Mouse (Mus musculus) kidney, adult 2 months (tissue): Measurements from ENCODE around the gene Hmgcl.
A peak's percentile ranks its signal among the peaks of the same experiment; 100 is the strongest.

Source experiments
- CTCF ChIP-seq: fragments of 200-500 bp; conservative IDR thresholded peaks from 2 replicates; pipeline ENCODE4 v1.5.1; 2011; ENCODE audit warnings: low read depth, mild to moderate bottlenecking, control low read depth, low read length, moderate library complexity, mixed read lengths; ENCODE audit not compliant: insufficient read depth, insufficient read length
- POLR2A ChIP-seq: fragments of 200-500 bp; IDR thresholded peaks from one replicate; pipeline ENCODE4 v1.6.1; 2011; ENCODE audit warnings: low read depth, low read length, control low read depth

GRCm38 (mm10) chr4:135963457-135964193 is 17.4 kb downstream of the Hmgcl start, which contains the start of gene Gale:
- TF ChIP-seq POLR2A = peak; percentile 95
- TF ChIP-seq CTCF = no peak
